Mouse (Mus musculus) lung, postnatal 0 days (tissue): ENCODE measurements around the gene Rabep2.

Experiments used
- CTCF ChIP-seq: IDR thresholded peaks from 2 replicates; pipeline ENCODE4 v1.5.1; 2016; ENCODE audit warnings: antibody characterized with exemption, mild to moderate bottlenecking
- EP300 ChIP-seq: IDR thresholded peaks from 2 replicates; pipeline ENCODE4 v1.6.1; 2016; ENCODE audit warnings: antibody characterized with exemption, mild to moderate bottlenecking, control low read depth

DNA sequence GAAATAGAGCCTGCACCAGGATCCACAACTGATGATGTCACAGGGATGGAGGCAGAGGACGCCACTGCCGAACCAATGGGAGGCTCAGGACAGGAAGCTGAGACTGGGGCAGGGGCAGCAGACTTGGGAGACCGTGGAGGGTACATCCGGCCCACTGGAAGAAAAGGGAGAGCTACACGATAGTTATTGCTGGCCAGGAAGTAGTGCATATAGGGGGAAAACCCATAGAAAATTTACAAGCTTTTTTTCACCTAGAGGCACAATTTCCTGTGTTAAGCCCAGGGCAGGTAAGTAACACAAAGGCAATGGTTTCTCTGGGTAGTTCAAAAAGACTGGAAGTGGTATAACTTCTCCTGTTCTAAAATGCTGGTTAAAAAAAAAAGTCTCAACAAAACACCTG lies 67.9 kb downstream of the Rabep2 start:
- TF ChIP-seq CTCF: no peak
- no peak for TF ChIP-seq EP300
